Comparison of ENCODE assay signal across 14 mouse cellular contexts in the genomic region with DNA sequence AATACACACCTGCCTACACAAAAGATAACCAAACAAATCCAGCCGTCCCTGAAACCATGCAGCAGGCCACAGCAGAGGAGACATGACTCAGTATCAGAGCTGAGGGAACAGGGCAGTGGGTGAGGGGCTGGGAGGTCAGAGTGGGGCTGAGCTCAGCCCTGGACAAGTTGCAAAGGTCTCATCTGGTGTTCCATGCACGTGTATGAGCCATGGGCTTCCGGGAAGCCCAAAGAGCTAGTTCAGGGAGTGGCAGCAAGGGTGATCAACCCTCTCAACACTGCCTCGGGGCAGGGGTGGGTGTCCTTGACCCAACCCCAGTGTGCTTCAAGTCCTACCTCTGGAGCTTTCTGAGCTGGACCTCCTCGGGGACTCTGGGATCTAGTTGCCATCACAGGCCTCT.
DNase-seq lines count a peak whose midpoint lies in the region; ATAC-seq and TF ChIP-seq lines count a peak whose summit lies in the region.
"Had no signal": no experiment of that assay in that cellular context is flagged by ENCODE, and none has a peak within 500 bp of the region (broad histone marks: within the 10 kb centered on the region; RNA-seq: fewer than 3 reads in every experiment).

No protein-coding gene starts in this region.

- no peaks in the 10 kb centered on the region for H3K36me3 ChIP-seq in lung, embryonic 15.5 days
- no peaks in the 10 kb centered on the region for H3K36me3 ChIP-seq in liver, adult 2 months (ENCODE audit: control insufficient read depth, insufficient read depth, low read length)
- no peaks in the 10 kb centered on the region for H3K36me3 ChIP-seq in stomach, embryonic 16.5 days (ENCODE audit: control insufficient read depth, insufficient read depth, low read length)
- H3K36me3 ChIP-seq: embryonic facial prominence, embryonic 13.5 days; forebrain, embryonic 10.5 days; G1E; limb, embryonic 15.5 days had no signal

- ATAC-seq in lung, embryonic 15.5 days (ENCODE audit: borderline replicate concordance, extremely low read depth, low FRiP score, low TSS enrichment), result no peak
- ATAC-seq in stomach, embryonic 16.5 days (ENCODE audit: insufficient read depth, low FRiP score), result 0 out of 2 replicates have a peak, but pooled peaks have one; percentile 6

- no peaks in the 10 kb centered on the region for H3K27me3 ChIP-seq in lung, embryonic 15.5 days
- H3K27me3 ChIP-seq in liver, adult 2 months (ENCODE audit: control insufficient read depth, insufficient read depth, low read length), result no peaks in the 10 kb centered on the region
- no peaks in the 10 kb centered on the region for H3K27me3 ChIP-seq in stomach, embryonic 16.5 days (ENCODE audit: control insufficient read depth, insufficient read depth, low read length)
- H3K27me3 ChIP-seq: embryonic facial prominence, embryonic 13.5 days; limb, embryonic 15.5 days had no signal

- H3K4me3 ChIP-seq in lung, embryonic 15.5 days, result no peak overlapping the region
- no peak overlapping the region for H3K4me3 ChIP-seq in liver, adult 2 months (ENCODE audit: insufficient read depth, low read depth, low read length)
- H3K4me3 ChIP-seq in stomach, embryonic 16.5 days (replicated peaks; ENCODE audit: low read length), result no peak overlapping the region
- H3K4me3 ChIP-seq: embryonic facial prominence, embryonic 13.5 days; forebrain, embryonic 10.5 days; left cerebral cortex, adult 2 months; limb, embryonic 15.5 days had no signal

- no peaks in the 10 kb centered on the region for H3K9me3 ChIP-seq in lung, embryonic 15.5 days
- H3K9me3 ChIP-seq in stomach, embryonic 16.5 days (replicated peaks; ENCODE audit: control insufficient read depth, low read length), result no peaks in the 10 kb centered on the region
- H3K9me3 ChIP-seq: embryonic facial prominence, embryonic 13.5 days; forebrain, embryonic 10.5 days; G1E; limb, embryonic 15.5 days had no signal

- no peak overlapping the region for H3K9ac ChIP-seq in lung, embryonic 15.5 days
- no peak overlapping the region for H3K9ac ChIP-seq in liver, adult 2 months (ENCODE audit: low read depth, low read length)
- no peak overlapping the region for H3K9ac ChIP-seq in stomach, embryonic 16.5 days (ENCODE audit: low read length)
- H3K9ac ChIP-seq: embryonic facial prominence, embryonic 13.5 days; limb, embryonic 15.5 days had no signal

- peak overlapping the region; percentile 60 for H3K27ac ChIP-seq in lung, embryonic 15.5 days
- H3K27ac ChIP-seq in liver, adult 2 months (replicated peaks; ENCODE audit: insufficient read depth, low read depth, low read length), result no peak overlapping the region
- peak overlapping the region; percentile 89 for H3K27ac ChIP-seq in stomach, embryonic 16.5 days (ENCODE audit: low read length)
- H3K27ac ChIP-seq: embryonic facial prominence, embryonic 13.5 days; forebrain, embryonic 10.5 days; left cerebral cortex, adult 2 months; limb, embryonic 15.5 days had no signal

- H3K79me2 ChIP-seq in liver, adult 2 months (ENCODE audit: control insufficient read depth, insufficient read depth, low read length), result no peaks in the 10 kb centered on the region

- DNase-seq in adrenal gland, adult 2 months, result peak; percentile 17
- no peak for DNase-seq in adrenal gland, postnatal 14 days
- DNase-seq in lung, postnatal 25 days (ENCODE audit: low spot score), result no peak
- peak; percentile 43 for DNase-seq in liver, adult 2 months (ENCODE audit: extremely low read depth, low read depth, low spot score)
- DNase-seq in embryo, embryonic 11 days, result no peak
- no peak for DNase-seq in spleen, postnatal 14 days (ENCODE audit: low spot score in 2 of 2)
- DNase-seq: thymus, postnatal 36 days had no signal

- TF ChIP-seq CTCF in liver, adult 2 months (IDR thresholded peaks at IDR 0.05; ENCODE audit: low read depth, low read length), result no peak

- TF ChIP-seq POLR2A in liver, adult 2 months (IDR thresholded peaks at IDR 0.05; ENCODE audit: extremely low read depth, insufficient read depth, low read length), result no peak

- H3K4me1 ChIP-seq in lung, embryonic 15.5 days, result peaks cover 31% of the 10 kb centered on the region
- H3K4me1 ChIP-seq in liver, adult 2 months (ENCODE audit: control insufficient read depth, insufficient read depth, low read length), result peaks cover 13% of the 10 kb centered on the region
- peaks cover 7% of the 10 kb centered on the region; the same call in 1 of the 2 replicates for H3K4me1 ChIP-seq in stomach, embryonic 16.5 days (ENCODE audit: control insufficient read depth, insufficient read depth, low read length)

- 56% methylated on average over 5 of the region's 5 CpGs for WGBS in lung, embryonic 15.5 days
- WGBS in liver, adult 2 months, result 23% methylated on average over 5 of the region's 5 CpGs
- WGBS in stomach, embryonic 16.5 days, result 56% methylated on average over 5 of the region's 5 CpGs

- no peak overlapping the region for H3K4me2 ChIP-seq in lung, embryonic 15.5 days
- no peak overlapping the region for H3K4me2 ChIP-seq in stomach, embryonic 16.5 days (ENCODE audit: low read depth, low read length)
- H3K4me2 ChIP-seq: embryonic facial prominence, embryonic 13.5 days; limb, embryonic 15.5 days had no signal

Comparison
In these comparisons a context has a peak if more than half of its experiments do, and no peak if none do; other contexts are left out.
1. DNase-seq: peak in adrenal gland, adult 2 months (single experiment) and liver, adult 2 months (single experiment); none in adrenal gland, postnatal 14 days (single experiment), lung, postnatal 25 days (single experiment), embryo, embryonic 11 days (single experiment) and spleen, postnatal 14 days (0 of 2).